Mouse (Mus musculus) heart, adult 2 months (tissue): ENCODE data around the gene Duox2. TPM values are rescaled to one million over a fixed set of nuclear protein-coding genes. Genes with fewer than 3 reads are reported as not detected.

Experiments used
- DNase-seq, 2 experiments: peaks; one replicate each; pipeline ENCODE4 v3.0.0; 2021
- H3K27ac ChIP-seq: fragments of 200-600 bp; 2 replicates; pipeline ENCODE4 v1.8.1; 2022
- H3K27me3 ChIP-seq: fragments of 200-500 bp; 2 replicates; pipeline ENCODE4 v1.6.1; 2012; ENCODE audit warnings: mild to moderate bottlenecking, low read length, inconsistent platforms, mixed read lengths; ENCODE audit not compliant: control insufficient read depth, insufficient read depth
- H3K36me3 ChIP-seq: fragments of 200-500 bp; 2 replicates; pipeline ENCODE4 v1.6.1; 2012; ENCODE audit warnings: low read length, inconsistent platforms; ENCODE audit not compliant: control insufficient read depth, insufficient read depth
- H3K4me1 ChIP-seq: fragments of 200-500 bp; 2 replicates; pipeline ENCODE4 v1.6.1; 2011; ENCODE audit warnings: low read length; ENCODE audit not compliant: control insufficient read depth, insufficient read depth
- H3K4me3 ChIP-seq: fragments of 200-600 bp; 2 replicates; pipeline ENCODE4 v1.8.1; 2022
- H3K79me2 ChIP-seq: fragments of 200-500 bp; replicated peaks from 2 replicates; pipeline ENCODE4 v1.6.1; 2012; ENCODE audit warnings: mild to moderate bottlenecking, inconsistent platforms, low read length, moderate library complexity, mixed read lengths; ENCODE audit not compliant: control insufficient read depth, insufficient read depth
- H3K9ac ChIP-seq: fragments of 200-500 bp; 2 replicates; pipeline ENCODE4 v1.6.1; 2012; ENCODE audit warnings: low read depth, mild to moderate bottlenecking, control low read depth, inconsistent platforms, low read length, mixed read lengths
- CTCF ChIP-seq: fragments of 200-600 bp; IDR thresholded peaks from 2 replicates; pipeline ENCODE4 v1.8.1; 2022; ENCODE audit warnings: antibody characterized with exemption, mild to moderate bottlenecking, moderate library complexity
- EP300 ChIP-seq: fragments of 200-500 bp; IDR thresholded peaks from 2 replicates; pipeline ENCODE4 v1.6.1; 2011; ENCODE audit warnings: low read depth, low read length, control low read depth; ENCODE audit not compliant: insufficient read depth
- POLR2A ChIP-seq: fragments of 200-500 bp; IDR thresholded peaks from 2 replicates; pipeline ENCODE4 v1.6.1; 2011; ENCODE audit warnings: mild to moderate bottlenecking, low read depth, low read length, control low read depth; ENCODE audit not compliant: insufficient read depth
- WGBS: fragments of 180-500 bp; shearing (Covaris S2); methylation state at CpG from one replicate; pipeline ENCODE4 v1.1.7; 2018; 5-methylcytosine and 5-hydroxymethylcytosine counted together
- intact Hi-C: fragments of 180-260 bp; cut with DNase I; formaldehyde crosslinking; loops from one replicate; pipeline ENCODE4 v1.15.1; 2025
- polyA plus RNA-seq: library from polyadenylated mRNA; depleted of rRNA; stranded (reverse); fragments of >200 nt; gene quantifications from 2 replicates; pipeline ENCODE4 v1.2.3, GENCODE M21; 2012
- total RNA-seq, 2 experiments: library from RNA; stranded (reverse); gene quantifications; 2 replicates each; pipeline ENCODE4 v1.2.3; 2021

The Duox2 gene
- total and polyA plus RNA-seq, 3 experiments = 0.57 to 0.84 (median 0.61) TPM

DNA sequence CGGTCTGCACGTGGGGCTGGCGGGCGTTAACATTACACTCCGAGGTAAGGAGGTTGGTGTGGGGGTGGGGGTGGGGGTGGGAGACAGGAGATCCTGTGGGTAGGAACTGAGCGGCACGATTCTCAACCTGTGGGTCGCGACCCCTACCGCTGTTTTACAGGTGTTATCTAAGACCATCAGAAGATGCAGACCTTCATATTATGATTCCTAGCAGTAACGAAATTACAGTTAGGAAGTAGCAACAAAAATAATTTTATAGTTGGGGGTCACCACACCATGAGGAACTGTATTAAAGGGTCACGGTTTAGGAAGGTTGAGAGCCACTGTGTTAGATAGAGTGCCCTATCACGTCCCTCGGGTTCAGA is 2.4 kb upstream of the Duox2 start:
- 11% methylated on average over 14 of the region's 14 CpGs for WGBS
- H3K27me3 ChIP-seq = peaks cover 28% of the 10 kb centered on the region
- no peak for TF ChIP-seq CTCF
- TF ChIP-seq POLR2A = no peak
- TF ChIP-seq EP300 = no peak
- H3K27ac ChIP-seq = no peak overlapping the region
- peaks cover 1% of the 10 kb centered on the region; the same call in 1 of the 2 replicates for H3K4me1 ChIP-seq
- H3K9ac ChIP-seq = no peak overlapping the region
- DNase-seq = no peak
- H3K4me3 ChIP-seq = no peak overlapping the region
- intact Hi-C loops = no loop called here
- H3K79me2 ChIP-seq = no peaks in the 10 kb centered on the region
- H3K36me3 ChIP-seq = no peaks in the 10 kb centered on the region

DNA sequence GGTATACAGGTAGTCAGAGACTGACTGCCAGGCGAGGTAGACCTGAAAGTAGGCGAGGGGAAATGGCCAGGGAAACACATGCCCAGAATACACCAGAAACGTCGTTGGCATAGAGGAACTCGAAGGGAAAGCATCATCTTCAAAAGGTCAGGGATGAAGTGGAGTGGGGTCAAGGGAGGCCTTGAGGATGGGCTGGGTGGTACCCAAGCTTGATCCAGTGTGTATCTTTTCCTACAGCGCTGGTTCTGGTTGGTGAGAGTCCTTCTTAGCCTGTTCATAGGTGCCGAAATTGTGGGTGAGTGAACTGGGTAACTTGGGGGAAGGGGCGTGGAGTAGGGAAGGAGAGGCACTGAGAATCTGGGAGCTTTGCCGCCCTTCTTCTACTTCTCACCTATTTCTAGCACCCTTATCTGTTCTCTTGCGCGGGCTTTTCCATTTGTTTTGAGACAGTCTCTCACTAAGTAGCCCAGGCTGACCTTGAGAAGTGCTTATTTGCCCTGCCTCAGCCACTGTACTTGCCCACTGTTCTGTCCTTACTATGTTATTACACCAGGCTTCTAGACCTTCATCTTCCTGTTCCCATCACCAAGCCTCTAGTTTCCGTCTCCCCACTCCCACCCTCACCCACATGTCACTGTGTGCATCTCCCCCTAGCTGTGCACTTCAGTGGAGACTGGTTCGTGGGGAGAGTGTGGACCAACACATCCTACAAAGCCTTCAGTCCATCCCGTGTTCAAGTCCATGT is 1.8 kb upstream of the Duox2 start:
- H3K27me3 ChIP-seq = peaks cover 29% of the 10 kb centered on the region
- intact Hi-C loops = no loop called here
- no peak for DNase-seq
- no peak overlapping the region for H3K4me3 ChIP-seq
- no peak overlapping the region for H3K27ac ChIP-seq
- H3K79me2 ChIP-seq = no peaks in the 10 kb centered on the region
- H3K4me1 ChIP-seq = peaks cover 1% of the 10 kb centered on the region; the same call in 1 of the 2 replicates
- no peak overlapping the region for H3K9ac ChIP-seq
- TF ChIP-seq EP300 = no peak
- no peak for TF ChIP-seq POLR2A
- no peak for TF ChIP-seq CTCF
- H3K36me3 ChIP-seq = no peaks in the 10 kb centered on the region
- 39% methylated on average over 14 of the region's 14 CpGs for WGBS

DNA sequence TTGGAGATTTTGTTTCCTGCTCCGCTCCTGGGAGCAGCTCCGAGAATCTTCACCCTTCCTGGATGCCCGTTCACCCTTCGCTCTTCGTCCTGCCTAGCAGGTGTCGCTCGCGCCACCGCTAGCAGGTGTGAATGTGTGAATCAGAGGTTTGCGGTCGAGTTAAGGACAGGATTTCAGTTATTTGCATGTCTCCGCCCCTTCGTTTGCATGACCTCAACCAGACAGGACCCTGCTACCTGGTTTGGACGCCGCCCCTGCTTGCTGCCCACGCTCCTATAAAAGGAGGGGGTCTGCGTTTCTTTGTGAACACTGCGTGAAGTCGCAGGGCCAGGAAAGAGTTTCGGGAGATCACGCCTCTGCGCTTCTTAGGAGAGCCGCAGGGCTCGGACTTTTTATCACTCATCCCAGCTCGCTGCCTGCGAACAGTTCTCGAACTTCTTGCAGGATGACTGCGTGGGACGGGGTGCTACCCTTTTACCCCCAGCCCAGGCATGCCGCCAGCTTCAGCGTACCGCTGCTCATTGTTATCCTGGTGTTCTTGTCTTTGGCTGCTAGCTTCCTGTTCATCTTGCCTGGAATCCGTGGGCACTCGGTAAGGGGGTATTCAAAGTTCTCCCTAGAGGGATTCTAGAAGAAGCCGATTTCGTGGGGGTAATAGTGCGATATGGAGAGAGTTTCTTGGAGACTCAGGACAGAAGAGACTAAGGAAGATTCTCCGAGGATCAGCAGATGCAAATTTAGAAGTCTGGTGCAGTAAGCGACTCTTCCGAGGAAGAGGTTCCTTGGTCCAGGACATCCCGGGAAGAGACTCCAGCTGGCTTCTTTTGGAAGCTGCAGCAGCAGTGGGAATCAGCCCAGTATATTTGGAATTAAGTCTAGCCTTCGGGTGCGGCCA is 594 bp upstream of the Duox2 start, which contains the start of gene Duoxa2:
TSS of gene Duoxa2 (plus strand) at position 305 of the 895 bp plus-strand sequence.
- H3K27me3 ChIP-seq = peaks cover 31% of the 10 kb centered on the region
- no peaks in the 10 kb centered on the region for H3K79me2 ChIP-seq
- H3K36me3 ChIP-seq = no peaks in the 10 kb centered on the region
- no peak within 1 kb of the TSS for H3K9ac ChIP-seq
- H3K27ac ChIP-seq = no peak within 1 kb of the TSS
- WGBS = 2% methylated on average over 43 of the region's 43 CpGs
- peak within 1 kb of the TSS; percentile 33 for H3K4me3 ChIP-seq
- peaks cover 1% of the 10 kb centered on the region; the same call in 1 of the 2 replicates for H3K4me1 ChIP-seq
- intact Hi-C loops = no loop called here
- no peak for TF ChIP-seq EP300
- TF ChIP-seq CTCF = no peak
- TF ChIP-seq POLR2A = no peak
- DNase-seq = peak; percentile 13 to 30

DNA sequence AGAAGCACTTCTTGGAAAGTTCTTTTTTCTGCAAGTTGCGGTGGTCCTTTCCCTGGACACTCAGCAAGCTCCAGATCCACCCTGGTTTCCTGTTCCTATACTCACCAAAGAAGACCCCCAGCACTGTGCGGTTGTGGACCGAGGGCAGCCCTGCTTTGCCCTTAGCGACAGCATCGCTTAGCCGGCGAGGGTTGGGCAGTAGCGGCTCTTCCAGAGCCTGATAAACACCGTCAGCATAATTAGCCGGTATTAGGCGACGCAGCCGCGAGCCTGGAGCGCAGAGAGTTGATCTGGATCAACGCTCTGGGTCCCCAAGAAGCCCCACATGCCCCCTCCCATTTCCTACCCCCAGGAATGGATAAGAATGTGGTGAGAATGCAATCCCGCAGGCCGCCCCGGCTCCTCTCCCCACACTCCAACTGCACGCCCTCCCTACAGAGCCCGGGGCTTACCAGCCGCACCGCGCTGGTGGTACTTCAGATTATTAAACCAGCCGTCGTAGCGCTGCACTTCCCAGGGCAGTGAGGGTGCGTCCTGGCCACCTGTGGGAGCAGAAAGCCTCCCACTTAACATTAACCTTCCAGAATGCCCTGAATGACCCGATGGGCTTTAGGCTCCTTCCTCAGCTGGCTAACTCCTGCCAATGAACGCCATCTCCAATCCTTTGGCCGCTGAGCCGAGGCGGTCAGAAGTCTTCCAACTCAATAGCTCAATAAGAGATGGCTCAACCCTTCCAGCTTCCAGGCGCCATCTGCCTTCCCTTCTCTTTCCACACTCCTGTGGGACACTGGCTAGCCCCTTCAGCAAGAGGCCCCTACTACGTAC is 766 bp downstream of the Duox2 start:
- H3K4me3 ChIP-seq = no peak overlapping the region
- intact Hi-C loops = no loop called here
- H3K27ac ChIP-seq = no peak overlapping the region
- H3K4me1 ChIP-seq = peaks cover 1% of the 10 kb centered on the region; the same call in 1 of the 2 replicates
- no peaks in the 10 kb centered on the region for H3K36me3 ChIP-seq
- TF ChIP-seq CTCF (no peak), EP300 (no peak), POLR2A (no peak)
- peaks cover 31% of the 10 kb centered on the region for H3K27me3 ChIP-seq
- DNase-seq = no peak
- no peak overlapping the region for H3K9ac ChIP-seq
- H3K79me2 ChIP-seq = no peaks in the 10 kb centered on the region
- 3% methylated on average over 35 of the region's 35 CpGs for WGBS

DNA sequence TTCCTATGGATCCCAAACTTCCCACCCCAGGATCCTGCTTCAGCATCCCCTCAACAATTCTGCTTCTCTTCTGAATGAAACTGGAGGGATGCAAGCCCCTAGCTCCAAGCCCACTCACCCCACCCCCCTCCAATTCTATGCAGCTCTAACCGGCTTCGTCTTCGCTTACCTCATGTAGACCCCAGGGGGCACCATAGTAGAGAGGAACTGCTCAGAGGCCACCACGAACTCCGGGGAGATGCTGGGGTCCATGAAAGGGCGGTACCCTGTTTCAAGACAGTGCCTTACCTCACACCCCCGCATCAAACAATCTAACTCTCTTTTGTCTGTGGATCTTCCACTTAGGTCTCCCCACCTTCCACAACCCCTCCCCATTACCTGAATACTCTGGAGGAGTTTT is 3.3 kb downstream of the Duox2 start:
- Histone ChIP-seq H3K27me3 (peaks cover 16% of the 10 kb centered on the region), H3K79me2 (no peaks in the 10 kb centered on the region), H3K36me3 (no peaks in the 10 kb centered on the region), H3K9ac (no peak overlapping the region), H3K4me1 (no peaks in the 10 kb centered on the region), H3K27ac (no peak overlapping the region), H3K4me3 (no peak overlapping the region)
- no peak for DNase-seq
- intact Hi-C loops = no loop called here
- TF ChIP-seq CTCF = no peak
- no peak for TF ChIP-seq EP300
- no peak for TF ChIP-seq POLR2A
- 12% methylated on average over 7 of the region's 7 CpGs for WGBS
